Mouse (Mus musculus) stomach, postnatal 0 days (tissue): ENCODE results near the gene Otof. TPM values are rescaled to one million over a fixed set of nuclear protein-coding genes. Genes with fewer than 3 reads are reported as not detected.

Experiments used
- ATAC-seq: fragments of 200-750 bp; cut with Nextera tagmentation; 2 replicates; pipeline ENCODE4 v1.8.0; 2017; ENCODE audit not compliant: low FRiP score, low TSS enrichment
- DNase-seq: peaks from one replicate; pipeline ENCODE4 v3.0.0-alpha.2; 2016; ENCODE audit warnings: low spot score
- H3K27ac ChIP-seq: fragments of 300-500 bp; sonication (generic); replicated peaks from 2 replicates; pipeline ENCODE4 v1.5.1; 2014; ENCODE audit warnings: mild to moderate bottlenecking, control low read depth
- H3K27me3 ChIP-seq: fragments of 300-500 bp; sonication (generic); 2 replicates; pipeline ENCODE4 v1.6.1; 2014; ENCODE audit warnings: low read length; ENCODE audit not compliant: control insufficient read depth, insufficient read depth
- H3K36me3 ChIP-seq: fragments of 300-500 bp; sonication (generic); 2 replicates; pipeline ENCODE4 v1.6.1; 2014; ENCODE audit warnings: low read length, mixed read lengths; ENCODE audit not compliant: control insufficient read depth, insufficient read depth
- H3K4me1 ChIP-seq: fragments of 300-500 bp; sonication (generic); replicated peaks from 2 replicates; pipeline ENCODE4 v1.6.1; 2014; ENCODE audit warnings: antibody characterized with exemption; ENCODE audit not compliant: control insufficient read depth, insufficient read depth
- H3K4me2 ChIP-seq: fragments of 300-500 bp; sonication (generic); replicated peaks from 2 replicates; pipeline ENCODE4 v1.6.1; 2014; ENCODE audit warnings: low read depth, mild to moderate bottlenecking, control low read depth, moderate library complexity
- H3K4me3 ChIP-seq: fragments of 300-500 bp; sonication (generic); 2 replicates; pipeline ENCODE4 v1.5.1; 2014; ENCODE audit warnings: low read depth, low read length, control low read depth
- H3K9ac ChIP-seq: fragments of 300-500 bp; sonication (generic); 2 replicates; pipeline ENCODE4 v1.6.1; 2014; ENCODE audit warnings: mild to moderate bottlenecking, low read length, control low read depth, mixed read lengths
- H3K9me3 ChIP-seq: fragments of 300-500 bp; sonication (generic); 2 replicates; pipeline ENCODE4 v1.6.1; 2016; ENCODE audit warnings: low read length; ENCODE audit not compliant: control insufficient read depth
- CTCF ChIP-seq: IDR thresholded peaks from 2 replicates; pipeline ENCODE4 v1.5.1; 2016; ENCODE audit warnings: antibody characterized with exemption, low read depth, mild to moderate bottlenecking, moderate library complexity
- EP300 ChIP-seq: optimal IDR thresholded peaks from 2 replicates; pipeline ENCODE3; 2016; ENCODE audit warnings: antibody characterized with exemption
- WGBS: fragments of 180-500 bp; shearing (Covaris S2); extraction: QIAGEN DNeasy Blood & Tissue Kit; methylation state at CpG from one replicate; pipeline ENCODE4 v1.1.7; 2014; 5-methylcytosine and 5-hydroxymethylcytosine counted together
- polyA plus RNA-seq: library from polyadenylated mRNA; unstranded; fragments of >200 nt; fragmentation: Nextera tagmentation; extraction: Ambion mirVana; gene quantifications from 2 replicates; pipeline ENCODE4 v1.2.1, GENCODE M21; 2015

Otof gene
- polyA plus RNA-seq, 1 experiment from 2014 or later = 0.02 TPM

- DNase-seq (no peak), ATAC-seq (no peak)
- no peak for TF ChIP-seq EP300
- Histone ChIP-seq H3K4me3 (no peak overlapping the region), H3K27me3 (no peaks in the 10 kb centered on the region), H3K36me3 (no peaks in the 10 kb centered on the region), H3K4me1 (no peaks in the 10 kb centered on the region), H3K9ac (no peak overlapping the region), H3K27ac (no peak overlapping the region), H3K4me2 (no peak overlapping the region), H3K9me3 (no peaks in the 10 kb centered on the region)
- 34% methylated on average over 5 of the region's 5 CpGs for WGBS
Observed at GRCm38 (mm10) chr5:30490845-30491244, 29.1 kb upstream of the Otof start.

GRCm38 (mm10) chr5:30490215-30490614 lies 28.5 kb upstream of the Otof start:
- no peaks in the 10 kb centered on the region for H3K4me1 ChIP-seq
- no peak overlapping the region for H3K27ac ChIP-seq
- no peaks in the 10 kb centered on the region for H3K27me3 ChIP-seq
- ATAC-seq (no peak), DNase-seq (no peak)
- H3K4me3 ChIP-seq = no peak overlapping the region
- H3K4me2 ChIP-seq = no peak overlapping the region
- no peak overlapping the region for H3K9ac ChIP-seq
- no peaks in the 10 kb centered on the region for H3K36me3 ChIP-seq
- no peak for TF ChIP-seq EP300
- no peak for TF ChIP-seq CTCF
- no peaks in the 10 kb centered on the region for H3K9me3 ChIP-seq

- H3K4me3 ChIP-seq = no peak overlapping the region
- H3K9ac ChIP-seq = no peak overlapping the region
- H3K9me3 ChIP-seq = no peaks in the 10 kb centered on the region
- TF ChIP-seq CTCF (no peak), EP300 (no peak)
- H3K36me3 ChIP-seq = no peaks in the 10 kb centered on the region
- 49% methylated on average over 6 of the region's 6 CpGs for WGBS
- no peak for DNase-seq
- no peaks in the 10 kb centered on the region for H3K27me3 ChIP-seq
- 0 out of 2 replicates have a peak overlapping the region, but pooled peaks have one; percentile 1 for H3K27ac ChIP-seq
- H3K4me1 ChIP-seq = no peaks in the 10 kb centered on the region
- no peak for ATAC-seq
- H3K4me2 ChIP-seq = no peak overlapping the region
Observed at GRCm38 (mm10) chr5:30485136-30485535, 23.4 kb upstream of the Otof start.

- H3K9me3 ChIP-seq = no peaks in the 10 kb centered on the region
- H3K9ac ChIP-seq = no peak overlapping the region
- ATAC-seq (0 out of 2 replicates have a peak, but pooled peaks have one; percentile 24), DNase-seq (no peak)
- no peak overlapping the region for H3K4me3 ChIP-seq
- TF ChIP-seq EP300 = no peak
- no peak for TF ChIP-seq CTCF
- 69% methylated on average over 5 of the region's 5 CpGs for WGBS
- no peaks in the 10 kb centered on the region for H3K4me1 ChIP-seq
- no peak overlapping the region for H3K4me2 ChIP-seq
- no peaks in the 10 kb centered on the region for H3K27me3 ChIP-seq
- no peak overlapping the region for H3K27ac ChIP-seq
- H3K36me3 ChIP-seq = no peaks in the 10 kb centered on the region
Observed at GRCm38 (mm10) chr5:30484591-30484990, 22.9 kb upstream of the Otof start.

- Histone ChIP-seq H3K27me3 (no peaks in the 10 kb centered on the region), H3K27ac (no peak overlapping the region), H3K4me3 (no peak overlapping the region), H3K4me2 (no peak overlapping the region), H3K9me3 (no peaks in the 10 kb centered on the region; the same call in 1 of the 2 replicates), H3K9ac (no peak overlapping the region), H3K36me3 (no peaks in the 10 kb centered on the region), H3K4me1 (no peaks in the 10 kb centered on the region)
- ATAC-seq (no peak), DNase-seq (no peak)
- 80% methylated on average over 8 of the region's 8 CpGs for WGBS
- TF ChIP-seq CTCF (no peak), EP300 (no peak)
Observed at GRCm38 (mm10) chr5:30483533-30483932, 21.8 kb upstream of the Otof start.

- H3K27me3 ChIP-seq = no peaks in the 10 kb centered on the region
- 23% methylated on average over 5 of the region's 5 CpGs for WGBS
- peak; percentile 84 for DNase-seq
- H3K4me3 ChIP-seq = no peak overlapping the region
- H3K36me3 ChIP-seq = no peaks in the 10 kb centered on the region
- no peak overlapping the region for H3K27ac ChIP-seq
- peaks cover 4% of the 10 kb centered on the region for H3K9me3 ChIP-seq
- no peak for TF ChIP-seq EP300
- TF ChIP-seq CTCF = peak; percentile 87
- no peak overlapping the region for H3K4me2 ChIP-seq
- H3K4me1 ChIP-seq = no peaks in the 10 kb centered on the region
- 0 out of 2 replicates have a peak overlapping the region, but pooled peaks have one; percentile 8 for H3K9ac ChIP-seq
- peak; percentile 63 for ATAC-seq
Observed at GRCm38 (mm10) chr5:30482319-30482718, 20.6 kb upstream of the Otof start.
